Mouse (Mus musculus) adrenal gland, adult 8-10 months (tissue): ENCODE measurements around the gene Zfp146. TPM values are rescaled to one million over a fixed set of nuclear protein-coding genes. Genes with fewer than 3 reads are reported as not detected.
"Not testable (repeated sequence)": the region's sequence is repeated elsewhere in the genome, so short reads cannot be mapped to it uniquely, and the experiment has no call there.

Source experiments
- DNase-seq: peaks from one replicate; pipeline ENCODE4 v3.0.0; 2022
- total RNA-seq, 4 experiments: library from RNA; stranded (reverse); gene quantifications; 2 replicates each; pipeline ENCODE4 v1.2.4; 2022

Zfp146 gene
- total RNA-seq, 4 experiments from 2014 or later, result 46.0 to 55.4 (median 54.0) TPM

- DNase-seq, result peak; percentile 78
These were observed 48.0 kb downstream of the Zfp146 start, which contains the start of gene Zfp382 for GRCm38 (mm10) chr7:30121308-30122187. Gene Zfp382, plus strand, starts transcription at chr7:30121942.

GRCm38 (mm10) chr7:30117935-30118334 is 51.6 kb downstream of the Zfp146 start:
- not testable (repeated sequence) for DNase-seq

- no peak for DNase-seq
These were observed 53.5 kb downstream of the Zfp146 start for GRCm38 (mm10) chr7:30116076-30116475.

Other genes starting within 250 kb of the Zfp146 start
- gene Zfp74, start 215.7 kb downstream of the Zfp146 start, total RNA-seq, result 10 to 100 TPM; 11.0 to 14.6 (median 12.1) TPM
- 10 to 100 TPM; 10.7 to 13.1 (median 11.9) TPM for gene Zfp568, start 185.8 kb downstream of the Zfp146 start, total RNA-seq
- gene Zfp14, start 118.4 kb downstream of the Zfp146 start, total RNA-seq, result 1 to 10 TPM; 3.7 to 6.6 (median 4.9) TPM
- 1 to 10 TPM in 3 of 4 experiments, under 1 TPM in 1; 0.86 to 3.3 (median 2.8) TPM for gene Zfp82, start 96.8 kb downstream of the Zfp146 start, total RNA-seq
- 1 to 10 TPM in 1 of 4 experiments, under 1 TPM in 1, not detected in 2; 0.48 to 2.2 TPM for gene Gm26920, start 79.3 kb downstream of the Zfp146 start, total RNA-seq
- gene Zfp566, start 79.2 kb downstream of the Zfp146 start, total RNA-seq, result 1 to 10 TPM; 1.9 to 4.7 (median 4.1) TPM
- 10 to 100 TPM; 39.9 to 66.1 (median 44.5) TPM for gene Zfp260, start 75.0 kb downstream of the Zfp146 start, total RNA-seq
- 1 to 10 TPM; 3.6 to 5.7 (median 4.5) TPM for gene Zfp382, start 47.8 kb downstream of the Zfp146 start, total RNA-seq
- gene Cox7a1, start 14.4 kb upstream of the Zfp146 start, total RNA-seq, result 100 to 1,000 TPM in 3 of 4 experiments, 10 to 100 TPM in 1; 65.3 to 235 (median 137) TPM
- 100 to 1,000 TPM; 562 to 740 (median 679) TPM for gene Capns1, start 29.1 kb upstream of the Zfp146 start, total RNA-seq
- 10 to 100 TPM; 62.8 to 93.8 (median 72.7) TPM for gene Polr2i, start 62.2 kb upstream of the Zfp146 start, total RNA-seq
- 100 to 1,000 TPM; 102 to 119 (median 108) TPM for gene Tbcb, start 62.5 kb upstream of the Zfp146 start, total RNA-seq
- not detected for gene Ovol3, start 66.0 kb upstream of the Zfp146 start, total RNA-seq
- under 1 TPM in 2 of 4 experiments, not detected in 2; 0.21 to 0.97 TPM for gene Thap8, start 110.3 kb upstream of the Zfp146 start, total RNA-seq
- gene Wdr62, start 110.7 kb upstream of the Zfp146 start, total RNA-seq, result 1 to 10 TPM; 2.7 to 7.5 (median 4.5) TPM
- gene Clip3, start 122.0 kb upstream of the Zfp146 start, total RNA-seq, result 10 to 100 TPM; 20.8 to 35.8 (median 30.0) TPM
- 100 to 1,000 TPM in 1 of 4 experiments, 10 to 100 TPM in 3; 60.5 to 112 (median 82.7) TPM for gene Alkbh6, start 139.0 kb upstream of the Zfp146 start, total RNA-seq
- gene Syne4, start 145.1 kb upstream of the Zfp146 start, total RNA-seq, result 100 to 1,000 TPM in 1 of 4 experiments, 10 to 100 TPM in 3; 22.5 to 102 (median 57.8) TPM
- 1 to 10 TPM in 3 of 4 experiments, under 1 TPM in 1; 0.87 to 2.2 (median 1.8) TPM for gene E130208F15Rik, start 152.0 kb upstream of the Zfp146 start, total RNA-seq
- gene Sdhaf1, start 154.1 kb upstream of the Zfp146 start, total RNA-seq, result 10 to 100 TPM; 13.9 to 18.4 (median 16.1) TPM
- 10 to 100 TPM; 11.5 to 15.8 (median 12.7) TPM for gene Lrfn3, start 193.0 kb upstream of the Zfp146 start, total RNA-seq
- gene Tyrobp, start 244.0 kb upstream of the Zfp146 start, total RNA-seq, result 10 to 100 TPM; 31.8 to 65.8 (median 51.1) TPM